Mouse (Mus musculus) Muller cell, postnatal 12 days (primary cell): ENCODE data around the gene Hmox1.

Source experiments
- DNase-seq: peaks from one replicate; pipeline ENCODE4 v3.0.0-alpha.2; 2015; ENCODE audit errors: inconsistent ontology term

Gene Hmox1

DNA sequence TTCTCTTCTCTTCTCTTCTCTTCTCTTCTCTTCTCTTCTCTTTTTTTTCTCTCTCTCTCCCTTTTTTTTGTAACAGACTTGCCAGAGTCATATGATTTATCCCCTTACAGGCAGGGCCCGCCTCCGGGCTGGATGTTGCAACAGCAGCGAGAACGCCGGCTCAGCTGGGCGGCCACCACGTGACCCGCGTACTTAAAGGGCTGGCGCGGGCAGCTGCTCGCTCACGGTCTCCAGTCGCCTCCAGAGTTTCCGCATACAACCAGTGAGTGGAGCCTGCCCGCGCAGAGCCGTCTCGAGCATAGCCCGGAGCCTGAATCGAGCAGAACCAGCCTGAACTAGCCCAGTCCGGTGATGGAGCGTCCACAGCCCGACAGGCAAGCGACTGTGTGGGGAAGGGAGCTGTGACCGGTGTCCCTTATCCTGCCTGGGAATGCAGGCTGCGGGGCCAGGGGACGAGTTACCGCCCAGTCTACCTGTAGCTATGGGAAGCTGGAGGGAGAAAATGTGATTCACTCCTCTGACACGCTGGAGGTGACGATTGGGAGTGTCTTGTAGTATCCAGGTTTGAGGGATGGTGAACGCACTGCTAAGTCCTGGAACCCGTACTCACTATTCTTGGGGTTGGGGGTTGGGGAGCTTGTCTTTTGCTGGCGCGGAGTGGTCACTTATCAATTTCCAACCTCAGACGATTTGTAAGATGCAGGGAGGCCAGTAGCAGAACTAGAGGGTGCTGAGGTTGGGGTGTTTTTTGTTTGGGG lies at the start of gene Hmox1:
Gene Hmox1 (plus strand): TSS at position 223 of the 758 bp plus-strand sequence.
- DNase-seq: peak; percentile 95

DNA sequence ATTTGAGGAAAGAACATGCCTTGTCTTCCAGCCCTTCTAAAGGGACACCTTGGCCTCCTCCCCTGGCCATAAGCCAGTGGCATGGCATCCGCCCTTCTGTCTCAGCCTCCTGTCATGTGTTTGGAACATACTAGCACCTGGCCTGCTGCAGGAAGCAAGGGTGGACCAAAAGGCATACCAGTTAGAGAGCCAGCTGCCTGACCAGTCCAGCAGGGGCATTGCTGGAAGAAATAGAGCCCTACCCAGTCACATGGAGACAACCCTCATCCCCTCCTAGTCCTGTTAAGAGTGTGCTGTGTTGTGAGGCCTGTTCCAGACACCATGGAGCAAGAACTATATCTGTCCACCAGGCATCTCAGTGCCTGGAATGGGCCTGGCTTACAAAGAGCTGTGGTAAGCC lies 47.1 kb upstream of the Hmox1 start:
- DNase-seq: no peak

- DNase-seq: no peak
These were observed 45.6 kb upstream of the Hmox1 start for GRCm38 (mm10) chr8:75047784-75048183.

GRCm38 (mm10) chr8:75053342-75053741 lies 40.1 kb upstream of the Hmox1 start:
- no peak for DNase-seq

DNA sequence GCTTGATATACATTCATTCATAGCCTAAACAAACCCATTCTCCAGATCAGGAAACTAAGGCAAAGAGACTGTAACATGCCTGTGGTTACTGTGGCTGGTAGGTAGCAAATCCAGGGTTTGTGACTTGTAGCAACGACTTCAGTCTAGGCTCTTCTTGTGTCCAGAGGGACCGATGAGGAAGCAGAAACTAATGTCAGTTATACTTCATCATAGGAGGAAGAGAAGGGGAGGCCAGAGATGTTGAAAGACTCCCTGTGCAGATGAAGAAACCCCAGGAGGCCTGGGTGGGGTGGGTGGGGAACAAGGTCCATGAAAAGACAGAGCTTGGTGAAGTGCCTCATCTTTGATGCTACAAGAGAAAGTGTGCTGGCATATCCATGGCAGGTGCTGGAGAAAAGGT lies 37.7 kb upstream of the Hmox1 start:
- no peak for DNase-seq

GRCm38 (mm10) chr8:75060022-75060421 lies 33.4 kb upstream of the Hmox1 start:
- no peak for DNase-seq

GRCm38 (mm10) chr8:75060815-75061214 lies 32.6 kb upstream of the Hmox1 start:
- no peak for DNase-seq

DNA sequence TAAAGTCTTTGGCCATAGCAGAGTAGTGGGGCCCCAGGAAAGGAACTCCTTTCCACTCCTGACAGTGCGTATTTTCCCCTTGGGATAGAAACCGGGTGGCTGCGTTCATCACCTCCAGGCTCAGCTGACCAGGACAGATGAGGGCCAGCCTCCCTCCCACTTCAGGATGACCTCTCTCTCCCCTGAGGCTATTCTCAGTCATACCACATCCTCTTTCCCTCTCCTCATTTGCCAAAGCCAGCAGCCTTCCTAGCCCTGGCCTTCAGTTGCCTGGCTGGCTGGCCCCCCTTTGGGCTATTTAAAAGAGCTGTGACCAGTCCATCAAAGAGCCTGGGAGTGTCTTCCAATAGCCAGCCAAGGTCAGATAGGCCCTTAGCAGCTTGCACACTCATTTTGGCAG lies 30.1 kb upstream of the Hmox1 start:
- DNase-seq: peak; percentile 11

GRCm38 (mm10) chr8:75064790-75065189 lies 28.6 kb upstream of the Hmox1 start:
- no peak for DNase-seq

DNA sequence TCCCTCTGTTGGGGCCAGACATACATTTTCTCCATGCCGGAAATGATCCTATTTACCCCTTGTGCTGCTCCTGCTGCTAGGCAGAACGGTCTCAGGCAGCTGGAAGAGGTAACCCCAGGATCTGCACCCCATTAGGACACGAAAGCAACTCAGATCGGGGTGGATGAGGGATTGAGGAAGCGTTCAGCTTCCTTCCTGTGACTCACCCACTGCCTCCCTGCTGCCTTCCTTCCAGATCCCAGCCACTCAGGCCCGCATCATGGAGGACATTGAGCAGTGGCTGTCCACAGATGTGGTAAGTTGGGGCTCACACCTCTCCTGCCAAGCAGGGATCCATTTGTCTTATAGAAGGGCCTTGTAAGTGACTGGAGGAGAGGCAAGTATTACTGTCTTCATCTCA lies 26.1 kb upstream of the Hmox1 start:
- DNase-seq: no peak

DNA sequence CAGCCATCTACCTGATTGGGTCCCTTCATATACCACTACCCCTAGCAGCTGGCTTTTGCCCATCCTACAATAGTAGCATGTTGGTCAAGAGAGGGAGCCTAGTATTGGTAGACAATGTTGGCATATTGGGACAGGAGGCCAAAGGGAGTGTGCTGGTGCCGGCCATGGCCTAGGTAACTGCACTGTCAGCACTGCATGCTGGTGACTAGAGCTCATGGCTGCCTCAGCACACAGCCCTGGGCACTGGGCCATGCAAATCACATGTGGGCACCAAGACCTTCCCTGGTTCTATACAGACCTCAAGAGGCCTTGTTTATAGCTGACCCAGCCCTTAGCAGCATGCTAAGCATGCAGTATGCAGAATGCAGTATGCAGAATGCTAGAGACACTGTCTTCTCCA lies 23.1 kb upstream of the Hmox1 start:
- no peak for DNase-seq

DNA sequence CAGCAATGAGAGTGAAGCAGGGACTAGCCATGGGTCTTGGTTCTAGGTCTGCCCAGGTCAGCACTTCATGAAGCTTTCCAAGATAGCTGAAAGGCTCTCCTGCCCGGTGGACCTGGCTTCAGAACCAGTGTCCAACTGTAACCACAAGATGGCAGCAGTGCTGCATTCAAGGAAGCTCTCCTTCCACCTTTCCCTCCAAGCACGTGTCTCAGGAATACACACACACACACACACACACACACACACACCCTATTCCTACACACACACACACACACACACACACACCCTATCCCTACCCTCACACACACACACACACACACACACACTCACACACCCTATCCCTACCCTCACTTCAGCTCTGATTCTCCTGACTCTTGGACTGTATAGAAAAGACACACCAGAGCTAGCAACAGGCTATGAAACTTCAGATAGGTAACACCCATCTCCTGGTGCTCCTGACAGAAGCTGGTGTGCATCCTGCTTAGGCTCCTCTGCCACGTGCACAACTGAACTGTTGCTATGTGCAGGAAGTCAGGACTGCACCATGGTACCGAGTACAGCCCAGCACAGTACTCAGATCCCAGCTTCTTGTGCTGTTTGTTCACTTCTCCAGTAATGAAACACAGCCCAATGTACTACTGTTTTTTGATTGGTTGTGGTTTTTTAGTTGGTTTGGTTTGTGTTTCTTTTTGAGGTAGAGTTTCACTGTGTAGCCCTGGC lies 21.6 kb upstream of the Hmox1 start:
- DNase-seq: peak; percentile 54

GRCm38 (mm10) chr8:75074876-75075275 lies 18.5 kb upstream of the Hmox1 start:
- no peak for DNase-seq

- DNase-seq: no peak
These were observed 15.2 kb upstream of the Hmox1 start for GRCm38 (mm10) chr8:75078215-75078614.

DNA sequence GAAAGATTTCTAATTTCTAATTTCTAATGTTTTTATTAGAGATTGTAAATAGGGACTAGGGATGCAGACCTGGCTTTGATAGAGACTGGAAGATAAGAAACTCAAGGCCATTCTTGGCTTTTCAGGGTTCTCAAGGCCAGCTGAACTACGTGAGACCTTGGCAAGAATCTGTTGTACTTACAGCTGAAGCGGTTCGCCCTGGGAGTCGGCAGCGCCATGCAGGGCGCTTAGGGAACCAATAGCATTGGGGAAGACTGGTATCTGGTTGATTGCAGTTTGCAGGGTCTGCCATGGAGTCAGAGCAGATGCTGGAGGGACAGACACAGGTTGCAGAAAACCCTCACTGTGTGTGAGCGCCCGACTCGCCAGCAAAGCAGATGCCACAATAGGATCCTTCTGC lies 14.6 kb upstream of the Hmox1 start:
- DNase-seq: no peak

- DNase-seq: no peak
These were observed 11.9 kb upstream of the Hmox1 start for GRCm38 (mm10) chr8:75081364-75082040.

DNA sequence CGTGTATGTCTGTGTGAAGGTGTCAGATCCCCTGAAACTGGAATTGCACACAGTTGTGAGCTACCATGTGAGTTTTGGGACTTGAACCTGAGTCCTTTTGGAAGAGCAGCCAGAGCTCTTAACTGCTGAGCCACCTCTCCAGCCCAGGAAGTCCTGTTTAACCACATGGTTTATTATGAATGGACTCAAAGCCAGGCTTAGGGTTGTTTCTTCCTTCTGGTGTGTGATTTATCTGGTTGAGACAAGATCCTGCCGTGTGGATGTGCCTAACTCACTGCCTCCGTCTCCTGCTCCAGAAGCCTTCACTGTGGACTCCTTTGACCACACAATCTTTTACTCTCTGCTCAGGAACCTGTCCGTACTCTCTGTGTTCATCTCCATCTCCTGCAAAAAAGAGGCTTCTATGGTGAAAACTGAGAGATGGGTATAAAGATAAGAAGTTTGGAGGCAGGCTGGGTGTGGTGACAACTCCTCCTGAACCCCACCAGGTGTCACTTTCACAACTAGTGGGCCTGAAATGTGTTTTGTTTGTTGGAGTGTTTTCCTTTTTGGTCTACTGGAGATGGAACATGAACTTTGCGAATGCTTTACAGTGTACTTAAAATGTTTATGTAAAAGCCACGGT lies 11.1 kb upstream of the Hmox1 start:
- DNase-seq: no peak

- peak; percentile 95 for DNase-seq
These were observed 9.6 kb upstream of the Hmox1 start for GRCm38 (mm10) chr8:75083846-75084245.

DNA sequence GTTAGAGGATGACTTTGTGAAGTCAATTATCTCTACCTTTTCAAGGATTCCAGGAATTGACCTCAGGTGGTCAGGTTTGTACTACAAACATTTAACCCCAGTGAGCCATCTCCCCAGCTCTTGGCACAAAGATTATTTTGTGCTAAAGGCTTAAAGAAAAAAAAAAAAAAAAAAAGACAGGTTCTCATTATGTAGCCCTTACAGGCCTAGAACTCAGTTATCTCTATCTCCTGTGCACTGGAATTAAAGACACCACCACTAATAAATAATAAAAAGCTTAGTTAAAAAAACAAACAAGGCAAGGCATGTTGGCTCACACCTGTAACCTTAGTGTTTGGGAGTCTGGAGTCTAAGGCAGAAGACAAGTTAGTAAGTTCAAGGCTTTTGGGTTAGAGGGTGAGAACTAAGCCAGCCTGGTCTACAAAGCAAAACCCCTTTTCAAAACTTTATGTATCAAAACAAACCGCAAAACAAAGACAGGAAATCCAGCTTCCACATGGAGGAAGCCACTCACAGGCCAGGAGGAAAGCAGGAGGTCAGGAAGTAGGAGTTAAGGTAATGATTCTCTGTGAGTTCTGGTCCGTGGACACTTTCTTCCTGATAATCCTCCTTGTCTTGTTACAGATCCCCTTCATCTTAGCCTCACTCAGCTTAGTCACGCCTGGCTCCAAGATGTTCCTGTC lies 8.9 kb upstream of the Hmox1 start:
- DNase-seq: no peak

DNA sequence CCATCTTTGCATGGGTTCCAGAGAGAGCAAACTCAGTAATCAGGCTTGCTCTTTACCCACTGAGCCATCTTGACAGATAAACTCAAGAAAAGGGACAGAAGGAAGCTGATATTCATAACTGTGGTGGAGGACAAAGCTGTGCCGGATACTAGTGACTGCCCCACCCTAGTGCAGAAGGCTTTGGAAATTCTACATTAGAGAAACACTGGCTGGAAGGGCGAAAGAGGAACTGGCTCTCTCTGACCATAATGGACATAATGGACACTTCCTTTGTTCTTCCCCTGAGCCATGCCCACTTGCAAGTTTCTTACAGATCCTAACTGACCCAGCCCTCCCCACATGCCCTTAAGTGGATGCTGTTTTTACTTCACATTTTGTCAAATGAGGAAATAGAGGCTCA lies 7.4 kb upstream of the Hmox1 start:
- DNase-seq: no peak

DNA sequence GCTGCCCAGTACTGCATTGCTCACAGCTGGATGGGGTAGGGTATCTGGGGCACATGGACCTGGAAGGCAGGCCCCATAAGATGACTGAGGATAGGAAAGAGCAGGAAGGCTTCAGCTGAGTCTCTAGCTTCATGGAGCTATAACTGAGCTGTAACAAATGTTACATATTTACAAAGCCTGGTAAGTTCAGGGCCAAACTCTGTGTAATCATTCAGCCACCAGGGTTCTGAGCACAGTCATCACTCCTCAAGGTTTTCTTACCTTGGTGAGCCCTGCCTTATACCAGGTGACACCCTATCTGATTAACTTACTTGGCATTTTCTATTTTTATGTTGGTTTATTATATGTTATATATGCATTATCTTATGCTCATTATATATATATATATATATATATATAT lies 6.3 kb upstream of the Hmox1 start:
- no peak for DNase-seq
